Comparison of ENCODE assay signal across 11 mouse cellular contexts in the genomic region with DNA sequence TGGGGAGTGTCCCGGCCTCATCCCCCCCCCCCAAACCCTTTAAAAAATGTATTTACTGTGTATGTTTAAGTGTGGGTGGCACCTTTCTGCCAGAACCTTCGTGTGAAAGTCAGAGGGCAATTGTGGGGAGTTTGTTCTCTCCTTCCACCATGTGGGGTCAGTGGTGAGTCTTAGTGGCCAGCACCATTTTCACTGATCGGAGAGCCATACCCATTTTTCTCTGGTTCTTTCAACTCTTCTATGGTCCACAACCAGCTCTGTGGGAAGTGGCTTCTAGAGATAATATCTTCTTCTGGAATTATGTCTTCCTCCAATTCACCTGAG. TPM values are rescaled to one million over a fixed set of nuclear protein-coding genes. Genes with fewer than 3 reads are reported as not detected.
DNase-seq lines count a peak whose midpoint lies in the region; ATAC-seq and TF ChIP-seq lines count a peak whose summit lies in the region.
"Had no signal": no experiment of that assay in that cellular context is flagged by ENCODE, and none has a peak within 500 bp of the region (broad histone marks: within the 10 kb centered on the region; RNA-seq: fewer than 3 reads in every experiment).

No protein-coding gene starts in this region.

- no peak overlapping the region for H3K9ac ChIP-seq in hindbrain, embryonic 16.5 days (ENCODE audit: low read depth, low read length)
- no peak overlapping the region for H3K9ac ChIP-seq in liver, adult 2 months (ENCODE audit: low read depth, low read length)
- H3K9ac ChIP-seq: embryonic facial prominence, embryonic 15.5 days; limb, embryonic 15.5 days had no signal

- peaks cover 10% of the 10 kb centered on the region; the same call in 1 of the 2 replicates for H3K4me1 ChIP-seq in hindbrain, embryonic 10.5 days (replicated peaks)
- H3K4me1 ChIP-seq in hindbrain, embryonic 16.5 days (ENCODE audit: control insufficient read depth, insufficient read depth, low read depth, low read length), result no peaks in the 10 kb centered on the region; the same call in 1 of the 2 replicates
- H3K4me1 ChIP-seq in E14TG2a.4 (replicated peaks; ENCODE audit: low read depth, low read length), result peaks cover 22% of the 10 kb centered on the region
- peaks cover 42% of the 10 kb centered on the region for H3K4me1 ChIP-seq in liver, adult 2 months (ENCODE audit: control insufficient read depth, insufficient read depth, low read length)
- H3K4me1 ChIP-seq: embryonic facial prominence, embryonic 15.5 days; limb, embryonic 15.5 days had no signal

- H3K4me2 ChIP-seq in hindbrain, embryonic 16.5 days (ENCODE audit: low read length), result no peak overlapping the region
- H3K4me2 ChIP-seq: embryonic facial prominence, embryonic 15.5 days; limb, embryonic 15.5 days had no signal

- no peak for ATAC-seq in hindbrain, embryonic 16.5 days

- no peak for TF ChIP-seq POLR2A in brain, embryonic 14.5 days (IDR thresholded peaks at IDR 0.05; ENCODE audit: borderline replicate concordance, extremely low read depth, insufficient read depth, insufficient read length, poor library complexity, severe bottlenecking)
- TF ChIP-seq POLR2A in liver, adult 2 months (IDR thresholded peaks at IDR 0.05; ENCODE audit: extremely low read depth, insufficient read depth, low read length), result no peak

- peaks cover 8% of the 10 kb centered on the region; the same call in 1 of the 2 replicates for H3K27me3 ChIP-seq in hindbrain, embryonic 10.5 days (ENCODE audit: insufficient read depth, poor library complexity, severe bottlenecking)
- H3K27me3 ChIP-seq in hindbrain, embryonic 16.5 days (replicated peaks; ENCODE audit: control insufficient read depth, insufficient read depth, low read length), result no peaks in the 10 kb centered on the region
- peaks cover 37% of the 10 kb centered on the region for H3K27me3 ChIP-seq in E14TG2a.4 (ENCODE audit: insufficient read depth, low read length)
- H3K27me3 ChIP-seq in liver, adult 2 months (ENCODE audit: control insufficient read depth, insufficient read depth, low read length), result no peaks in the 10 kb centered on the region
- H3K27me3 ChIP-seq in splenic B cell, adult 2 months (ENCODE audit: control insufficient read depth, insufficient read depth, low read length, poor library complexity, severe bottlenecking), result no peaks in the 10 kb centered on the region

- peak; percentile 12; the same call in 1 of the 2 replicates for TF ChIP-seq CTCF in E14TG2a.4 (conservative IDR thresholded peaks at IDR 0.05; ENCODE audit: low read length)
- peak; percentile 47; the same call in 1 of the 2 replicates for TF ChIP-seq CTCF in brain, embryonic 14.5 days (IDR thresholded peaks at IDR 0.05; ENCODE audit: borderline replicate concordance, extremely low read depth, insufficient read depth, insufficient read length)
- peak; percentile 36; the same call in 1 of the 2 replicates for TF ChIP-seq CTCF in liver, adult 2 months (IDR thresholded peaks at IDR 0.05; ENCODE audit: low read depth, low read length)

- H3K9me3 ChIP-seq in hindbrain, embryonic 10.5 days, result no peaks in the 10 kb centered on the region
- no peaks in the 10 kb centered on the region for H3K9me3 ChIP-seq in hindbrain, embryonic 16.5 days (ENCODE audit: control insufficient read depth, low read length)
- H3K9me3 ChIP-seq in E14TG2a.4 (ENCODE audit: low read length), result peaks cover 18% of the 10 kb centered on the region
- H3K9me3 ChIP-seq: embryonic facial prominence, embryonic 15.5 days; limb, embryonic 15.5 days had no signal

- H3K79me2 ChIP-seq in liver, adult 2 months (ENCODE audit: control insufficient read depth, insufficient read depth, low read length), result no peaks in the 10 kb centered on the region

- 21% methylated on average over 3 of the region's 3 CpGs for WGBS in hindbrain, embryonic 10.5 days
- WGBS in hindbrain, embryonic 16.5 days, result 10% methylated on average over 3 of the region's 3 CpGs
- 19% methylated on average over 3 of the region's 3 CpGs for WGBS in liver, adult 2 months

- H3K36me3 ChIP-seq in hindbrain, embryonic 10.5 days, result no peaks in the 10 kb centered on the region
- no peaks in the 10 kb centered on the region for H3K36me3 ChIP-seq in hindbrain, embryonic 16.5 days (ENCODE audit: control insufficient read depth, insufficient read depth, low read length)
- H3K36me3 ChIP-seq in E14TG2a.4 (ENCODE audit: insufficient read depth, low read length), result no peaks in the 10 kb centered on the region
- H3K36me3 ChIP-seq in liver, adult 2 months (ENCODE audit: control insufficient read depth, insufficient read depth, low read length), result peaks cover 83% of the 10 kb centered on the region
- no peaks in the 10 kb centered on the region for H3K36me3 ChIP-seq in splenic B cell, adult 2 months (ENCODE audit: control insufficient read depth, insufficient read depth, low read length, poor library complexity, severe bottlenecking)
- H3K36me3 ChIP-seq: embryonic facial prominence, embryonic 15.5 days; limb, embryonic 15.5 days had no signal

- intact Hi-C loops in left cerebral cortex, postnatal 14 days (cut with DNase I), result loop anchor here (2.0 kb wide), 1 partner anchor 115 kb away; no protein-coding TSS in a partner anchor

- no peak overlapping the region for H3K27ac ChIP-seq in hindbrain, embryonic 10.5 days
- no peak overlapping the region for H3K27ac ChIP-seq in hindbrain, embryonic 16.5 days (ENCODE audit: low read depth, low read length)
- no peak overlapping the region for H3K27ac ChIP-seq in liver, adult 2 months (replicated peaks; ENCODE audit: insufficient read depth, low read depth, low read length)
- H3K27ac ChIP-seq: embryonic facial prominence, embryonic 15.5 days; limb, embryonic 15.5 days had no signal

- no peak overlapping the region for H3K4me3 ChIP-seq in hindbrain, embryonic 10.5 days
- H3K4me3 ChIP-seq in hindbrain, embryonic 16.5 days (ENCODE audit: low read length), result no peak overlapping the region
- H3K4me3 ChIP-seq in E14TG2a.4 (replicated peaks; ENCODE audit: low read length), result no peak overlapping the region
- no peak overlapping the region for H3K4me3 ChIP-seq in liver, adult 2 months (ENCODE audit: insufficient read depth, low read depth, low read length)
- H3K4me3 ChIP-seq: embryonic facial prominence, embryonic 15.5 days; limb, embryonic 15.5 days had no signal

- DNase-seq in hindbrain, embryonic 10.5 days (ENCODE audit: low spot score), result peak; percentile 17
- peak; percentile 22 for DNase-seq in brain, embryonic 14.5 days (ENCODE audit: low read depth)
- no peak for DNase-seq in liver, adult 2 months (ENCODE audit: extremely low read depth, low read depth, low spot score)
- peak; percentile 71 for DNase-seq in splenic B cell, adult 2 months (ENCODE audit: low read depth, low spot score)
- no peak for DNase-seq in left cerebral cortex, postnatal 14 days (ENCODE audit: low spot score in 2 of 2)
- DNase-seq in urinary bladder, postnatal 25 days (ENCODE audit: low spot score), result no peak

RNA-seq across cellular contexts. Expression of a gene that starts 8.1 kb away (rescaled TPM):
- polyA plus RNA-seq in hindbrain, embryonic 10.5 days (2016; fragmentation: Nextera tagmentation; extraction: Ambion mirVana), result 0.09 and 0.12 TPM in 2 replicates
- polyA plus RNA-seq in hindbrain, embryonic 16.5 days (2015; fragmentation: Nextera tagmentation; extraction: Ambion mirVana), result 2.1 TPM in 2 replicates
- polyA plus RNA-seq in brain, embryonic 14.5 days (2012; rRNA removed), result 1.0 and 2.0 TPM in 2 replicates
- 5,384 and 7,708 TPM in 2 replicates for total RNA-seq in liver, adult 2 months (2014; rRNA removed)
- 3,773 and 3,833 TPM in 2 replicates for polyA plus RNA-seq in liver, adult 2 months (2012; rRNA removed)
- under 1 TPM; 0.46 to 0.53 TPM for total RNA-seq in left cerebral cortex, postnatal 14 days (2021)

RNA-seq across cellular contexts. Expression of a gene that starts 25.9 kb away (rescaled TPM):
- 0.18 TPM in 1 of 2 replicates, not detected in the other for polyA plus RNA-seq in hindbrain, embryonic 10.5 days (2016; fragmentation: Nextera tagmentation; extraction: Ambion mirVana)
- not detected in 2 replicates for polyA plus RNA-seq in hindbrain, embryonic 16.5 days (2015; fragmentation: Nextera tagmentation; extraction: Ambion mirVana)
- polyA plus RNA-seq in brain, embryonic 14.5 days (2012; rRNA removed), result 0.10 and 0.14 TPM in 2 replicates
- 0.27 and 0.28 TPM in 2 replicates for total RNA-seq in liver, adult 2 months (2014; rRNA removed)
- polyA plus RNA-seq in liver, adult 2 months (2012; rRNA removed), result 0.42 and 0.75 TPM in 2 replicates
- total RNA-seq in left cerebral cortex, postnatal 14 days (2021), result not detected
- polyA plus RNA-seq: stomach, embryonic 14.5 days had no signal

RNA-seq across cellular contexts. Expression of a gene that starts 28.4 kb away (rescaled TPM):
- 24.3 and 25.4 TPM in 2 replicates for polyA plus RNA-seq in hindbrain, embryonic 10.5 days (2016; fragmentation: Nextera tagmentation; extraction: Ambion mirVana)
- polyA plus RNA-seq in hindbrain, embryonic 16.5 days (2015; fragmentation: Nextera tagmentation; extraction: Ambion mirVana), result 22.8 and 24.2 TPM in 2 replicates
- polyA plus RNA-seq in brain, embryonic 14.5 days (2012; rRNA removed), result 18.3 and 20.8 TPM in 2 replicates
- total RNA-seq in liver, adult 2 months (2014; rRNA removed), result 10.7 and 11.7 TPM in 2 replicates
- polyA plus RNA-seq in liver, adult 2 months (2012; rRNA removed), result 19.3 and 23.7 TPM in 2 replicates
- total RNA-seq in left cerebral cortex, postnatal 14 days (2021), result 10 to 100 TPM; 18.1 to 19.3 TPM

RNA-seq across cellular contexts. Expression of a gene that starts 29.4 kb away (rescaled TPM):
- polyA plus RNA-seq in hindbrain, embryonic 10.5 days (2016; fragmentation: Nextera tagmentation; extraction: Ambion mirVana), result 28.1 and 37.9 TPM in 2 replicates
- polyA plus RNA-seq in hindbrain, embryonic 16.5 days (2015; fragmentation: Nextera tagmentation; extraction: Ambion mirVana), result 10.1 and 11.6 TPM in 2 replicates
- polyA plus RNA-seq in brain, embryonic 14.5 days (2012; rRNA removed), result 11.7 and 11.9 TPM in 2 replicates
- total RNA-seq in liver, adult 2 months (2014; rRNA removed), result 4.6 and 5.1 TPM in 2 replicates
- 4.8 and 7.2 TPM in 2 replicates for polyA plus RNA-seq in liver, adult 2 months (2012; rRNA removed)
- total RNA-seq in left cerebral cortex, postnatal 14 days (2021), result 1 to 10 TPM; 8.1 to 9.2 TPM

RNA-seq across cellular contexts. Expression of a gene that starts 59.1 kb away (rescaled TPM):
- 2.0 and 2.2 TPM in 2 replicates for polyA plus RNA-seq in hindbrain, embryonic 10.5 days (2016; fragmentation: Nextera tagmentation; extraction: Ambion mirVana)
- 1.4 and 1.7 TPM in 2 replicates for polyA plus RNA-seq in hindbrain, embryonic 16.5 days (2015; fragmentation: Nextera tagmentation; extraction: Ambion mirVana)
- 0.82 and 0.86 TPM in 2 replicates for polyA plus RNA-seq in brain, embryonic 14.5 days (2012; rRNA removed)
- total RNA-seq in liver, adult 2 months (2014; rRNA removed), result 2.7 and 2.9 TPM in 2 replicates
- polyA plus RNA-seq in liver, adult 2 months (2012; rRNA removed), result 1.3 and 1.9 TPM in 2 replicates
- total RNA-seq in left cerebral cortex, postnatal 14 days (2021), result 1 to 10 TPM; 4.2 to 5.4 TPM

Comparison
In these comparisons a context has a peak if more than half of its experiments do, and no peak if none do; other contexts are left out.
1. DNase-seq: peak in hindbrain, embryonic 10.5 days (single experiment), brain, embryonic 14.5 days (single experiment) and splenic B cell, adult 2 months (single experiment); none in liver, adult 2 months (single experiment), left cerebral cortex, postnatal 14 days (0 of 2) and urinary bladder, postnatal 25 days (single experiment).
2. RNA of a gene that starts 8.1 kb away (polyA plus RNA-seq): 3,773 to 3,833 TPM in liver, adult 2 months; 2.1 TPM in hindbrain, embryonic 16.5 days, 1.0 to 2.0 TPM in brain, embryonic 14.5 days and 0.09 to 0.12 TPM in hindbrain, embryonic 10.5 days; every median in the first group is over 1,000 times any median in the second.
3. Peak in every context shown above with its lines, with median percentiles within 50 percentile points of each other: CTCF ChIP-seq.